Mouse (Mus musculus) lung, postnatal 0 days (tissue): ENCODE data around the gene Fzd5. TPM values are rescaled to one million over a fixed set of nuclear protein-coding genes. Genes with fewer than 3 reads are reported as not detected.
A peak's percentile ranks its signal among the peaks of the same experiment; 100 is the strongest.

Experiments
- ATAC-seq: fragments of 200-750 bp; cut with Nextera tagmentation; 2 replicates; pipeline ENCODE4 v1.8.0; 2017; ENCODE audit warnings: moderate library complexity
- DNase-seq: peaks from one replicate; pipeline ENCODE4 v3.0.0-alpha.2; 2016; ENCODE audit warnings: low spot score
- H3K27ac ChIP-seq: fragments of 300-500 bp; sonication (generic); 2 replicates; pipeline ENCODE4 v1.5.1; 2014; ENCODE audit warnings: antibody characterized with exemption, mild to moderate bottlenecking, low read length, mixed read lengths
- H3K27me3 ChIP-seq: fragments of 300-500 bp; sonication (generic); replicated peaks from 2 replicates; pipeline ENCODE4 v1.6.1; 2014; ENCODE audit warnings: low read length, mixed read lengths; ENCODE audit not compliant: insufficient read depth
- H3K36me3 ChIP-seq: fragments of 300-500 bp; sonication (generic); 2 replicates; pipeline ENCODE4 v1.6.1; 2014; ENCODE audit warnings: low read length, mixed read lengths; ENCODE audit not compliant: insufficient read depth
- H3K4me1 ChIP-seq: fragments of 300-500 bp; sonication (generic); 2 replicates; pipeline ENCODE4 v1.6.1; 2014; ENCODE audit warnings: antibody characterized with exemption, low read depth, low read length, mixed read lengths; ENCODE audit not compliant: insufficient read depth
- H3K4me2 ChIP-seq: fragments of 300-500 bp; sonication (generic); replicated peaks from 2 replicates; pipeline ENCODE4 v1.6.1; 2014; ENCODE audit warnings: low read depth, mild to moderate bottlenecking, low read length, moderate library complexity, mixed read lengths
- H3K4me3 ChIP-seq: fragments of 300-500 bp; sonication (generic); 2 replicates; pipeline ENCODE4 v1.5.1; 2014; ENCODE audit warnings: low read depth, low read length
- H3K9ac ChIP-seq: fragments of 300-500 bp; sonication (generic); replicated peaks from 2 replicates; pipeline ENCODE4 v1.6.1; 2014; ENCODE audit warnings: low read depth, mild to moderate bottlenecking
- H3K9me3 ChIP-seq: fragments of 300-500 bp; sonication (generic); 2 replicates; pipeline ENCODE4 v1.6.1; 2016; ENCODE audit warnings: low read length, mixed read lengths
- CTCF ChIP-seq: IDR thresholded peaks from 2 replicates; pipeline ENCODE4 v1.5.1; 2016; ENCODE audit warnings: antibody characterized with exemption, mild to moderate bottlenecking
- EP300 ChIP-seq: IDR thresholded peaks from 2 replicates; pipeline ENCODE4 v1.6.1; 2016; ENCODE audit warnings: antibody characterized with exemption, mild to moderate bottlenecking, control low read depth
- WGBS: fragments of 180-500 bp; shearing (Covaris S2); extraction: QIAGEN DNeasy Blood & Tissue Kit; methylation state at CpG from one replicate; pipeline ENCODE4 v1.1.7; 2014; 5-methylcytosine and 5-hydroxymethylcytosine counted together
- polyA plus RNA-seq: library from polyadenylated mRNA; unstranded; fragments of >200 nt; fragmentation: Nextera tagmentation; extraction: Ambion mirVana; gene quantifications from 2 replicates; pipeline ENCODE4 v1.2.1, GENCODE M21; 2015

Gene Fzd5
- polyA plus RNA-seq, 1 experiment from 2014 or later: 3.1 TPM

GRCm38 (mm10) chr1:64753109-64753508, 15.6 kb upstream of the Fzd5 start:
- H3K27ac ChIP-seq: peak overlapping the region; percentile 55
- H3K27me3 ChIP-seq: no peaks in the 10 kb centered on the region
- no peaks in the 10 kb centered on the region for H3K36me3 ChIP-seq
- no peak overlapping the region for H3K4me2 ChIP-seq
- WGBS: 53% methylated on average over 8 of the region's 8 CpGs
- no peaks in the 10 kb centered on the region for H3K9me3 ChIP-seq
- peak; percentile 82 for DNase-seq
- no peak overlapping the region for H3K4me3 ChIP-seq
- TF ChIP-seq EP300 (peak; percentile 62), CTCF (no peak)
- no peak overlapping the region for H3K9ac ChIP-seq
- no peaks in the 10 kb centered on the region for H3K4me1 ChIP-seq
- peak; percentile 86 for ATAC-seq

GRCm38 (mm10) chr1:64744616-64745015, 7.1 kb upstream of the Fzd5 start:
- no peak overlapping the region for H3K9ac ChIP-seq
- no peak for ATAC-seq
- H3K4me1 ChIP-seq: no peaks in the 10 kb centered on the region
- no peaks in the 10 kb centered on the region for H3K36me3 ChIP-seq
- DNase-seq: no peak
- H3K9me3 ChIP-seq: no peaks in the 10 kb centered on the region
- no peaks in the 10 kb centered on the region for H3K27me3 ChIP-seq
- no peak overlapping the region for H3K4me3 ChIP-seq
- no peak for TF ChIP-seq CTCF
- no peak for TF ChIP-seq EP300
- H3K4me2 ChIP-seq: no peak overlapping the region
- H3K27ac ChIP-seq: no peak overlapping the region

GRCm38 (mm10) chr1:64742741-64743408, 5.3 kb upstream of the Fzd5 start:
- Histone ChIP-seq H3K4me3 (no peak overlapping the region), H3K27ac (no peak overlapping the region), H3K36me3 (no peaks in the 10 kb centered on the region), H3K27me3 (no peaks in the 10 kb centered on the region), H3K4me2 (no peak overlapping the region), H3K9ac (no peak overlapping the region), H3K4me1 (no peaks in the 10 kb centered on the region), H3K9me3 (no peaks in the 10 kb centered on the region)
- TF ChIP-seq CTCF: no peak
- no peak for TF ChIP-seq EP300
- WGBS: 80% methylated on average over 18 of the region's 18 CpGs
- no peak for ATAC-seq
- DNase-seq: no peak

- no peaks in the 10 kb centered on the region for H3K9me3 ChIP-seq
- H3K4me1 ChIP-seq: peaks cover 15% of the 10 kb centered on the region
- H3K27ac ChIP-seq: peak overlapping the region; percentile 80
- no peaks in the 10 kb centered on the region for H3K36me3 ChIP-seq
- 0 out of 2 replicates have a peak, but pooled peaks cover 11% of the 10 kb centered on the region for H3K27me3 ChIP-seq
- H3K9ac ChIP-seq: peak overlapping the region; percentile 6; the same call in 1 of the 2 replicates
- 2% methylated on average over 14 of the region's 14 CpGs for WGBS
- H3K4me3 ChIP-seq: peak overlapping the region; percentile 69
- ATAC-seq: no peak
- H3K4me2 ChIP-seq: peak overlapping the region; percentile 96
- TF ChIP-seq CTCF: peak; percentile 35
- 0 out of 2 replicates have a peak, but pooled peaks have one; percentile 6 for TF ChIP-seq EP300
- DNase-seq: peak; percentile 72
Observed at GRCm38 (mm10) chr1:64738661-64739082, 1.1 kb upstream of the Fzd5 start.

GRCm38 (mm10) chr1:64738180-64738555, 617 bp upstream of the Fzd5 start:
- 2% methylated on average over 11 of the region's 11 CpGs for WGBS
- peak; percentile 72 for DNase-seq
- Histone ChIP-seq H3K4me3 (peak overlapping the region; percentile 69), H3K4me2 (peak overlapping the region; percentile 96), H3K27ac (peak overlapping the region; percentile 80), H3K27me3 (0 out of 2 replicates have a peak, but pooled peaks cover 11% of the 10 kb centered on the region), H3K36me3 (no peaks in the 10 kb centered on the region), H3K4me1 (peaks cover 15% of the 10 kb centered on the region), H3K9ac (peak overlapping the region; percentile 6; the same call in 1 of the 2 replicates), H3K9me3 (no peaks in the 10 kb centered on the region)
- no peak for TF ChIP-seq EP300
- no peak for TF ChIP-seq CTCF
- peak; percentile 0 for ATAC-seq

GRCm38 (mm10) chr1:64736681-64737501, 660 bp downstream of the Fzd5 start:
- Histone ChIP-seq H3K4me1 (peaks cover 15% of the 10 kb centered on the region), H3K9me3 (no peaks in the 10 kb centered on the region), H3K36me3 (no peaks in the 10 kb centered on the region), H3K4me2 (peak overlapping the region; percentile 96), H3K4me3 (peak overlapping the region; percentile 69), H3K27ac (peak overlapping the region; percentile 79), H3K9ac (peak overlapping the region; percentile 66), H3K27me3 (0 out of 2 replicates have a peak, but pooled peaks cover 11% of the 10 kb centered on the region)
- 2% methylated on average over 42 of the region's 56 CpGs for WGBS
- ATAC-seq (no peak), DNase-seq (peak; percentile 49)
- TF ChIP-seq CTCF (no peak), EP300 (no peak)
